Mouse (Mus musculus): ENCODE data around the gene Adprm. TPM values are rescaled to one million over a fixed set of nuclear protein-coding genes. Genes with fewer than 3 reads are reported as not detected.

Gene Adprm
- polyA plus RNA-seq, 1 experiment: 30.6 TPM

GRCm38 (mm10) chr11:67020948-67021347, 31.4 kb downstream of the Adprm start:
- H3K9me3 ChIP-seq (replicated peaks; ENCODE audit: control insufficient read depth, insufficient read depth, low read length, poor library complexity, severe bottlenecking): no peaks in the 10 kb centered on the region
- no peaks in the 10 kb centered on the region for H3K36me3 ChIP-seq (ENCODE audit: control insufficient read depth, insufficient read depth, low read length, poor library complexity, severe bottlenecking)
- no peaks in the 10 kb centered on the region for H3K27me3 ChIP-seq (ENCODE audit: control insufficient read depth, insufficient read depth, low read length, poor library complexity, severe bottlenecking)
- H3K4me1 ChIP-seq (ENCODE audit: control insufficient read depth, insufficient read depth, low read length): peaks cover 4% of the 10 kb centered on the region
- TF ChIP-seq EP300 (IDR thresholded peaks at IDR 0.05; ENCODE audit: insufficient read depth, low read depth, low read length) (no peak), CTCF (IDR thresholded peaks at IDR 0.05; ENCODE audit: low read depth, low read length) (peak; percentile 62)
- H3K4me3 ChIP-seq (ENCODE audit: low read depth, low read length): no peak overlapping the region
- H3K27ac ChIP-seq (ENCODE audit: insufficient read depth, low read length): peak overlapping the region; percentile 82
- peak overlapping the region; percentile 28 for H3K9ac ChIP-seq (ENCODE audit: low read depth, poor library complexity, severe bottlenecking)

DNA sequence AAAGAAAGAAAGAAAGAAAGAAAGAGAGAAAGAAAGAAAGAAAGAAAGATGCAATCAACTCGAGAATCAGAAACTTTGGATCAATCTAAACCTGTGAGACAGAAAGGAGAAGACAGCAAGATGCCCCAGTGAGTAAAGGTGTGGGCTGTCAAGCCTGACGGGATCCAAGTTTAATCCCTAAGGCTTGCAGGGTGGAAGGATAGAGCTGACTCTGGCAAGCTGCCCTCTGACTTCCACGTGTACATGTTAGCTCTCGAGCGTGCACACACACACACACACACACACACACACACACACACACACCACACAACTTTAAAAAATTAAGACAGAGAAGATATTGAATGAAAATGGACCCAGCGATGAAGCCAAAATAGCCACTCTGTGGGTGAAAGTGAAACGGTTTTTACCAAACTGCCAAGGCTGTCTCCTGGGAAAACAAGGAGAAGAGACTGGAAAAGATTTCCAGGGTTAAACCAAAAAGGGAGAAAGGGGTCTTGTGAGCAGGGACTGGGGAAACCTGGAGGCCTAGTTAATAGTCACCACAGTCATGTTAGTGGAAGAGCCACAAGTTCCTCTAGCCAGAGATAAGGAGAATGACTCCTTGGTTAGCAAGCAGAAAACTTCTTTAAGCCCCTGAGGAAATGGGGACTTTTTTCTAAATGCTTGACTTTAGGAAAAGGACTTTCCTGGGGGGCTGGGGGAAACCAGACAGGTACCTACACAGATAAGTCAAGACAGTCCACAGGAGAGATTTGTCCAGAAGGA, 32.5 kb downstream of the Adprm start:
- Histone ChIP-seq H3K9ac (ENCODE audit: low read depth, poor library complexity, severe bottlenecking) (peak overlapping the region; percentile 28), H3K4me1 (ENCODE audit: control insufficient read depth, insufficient read depth, low read length) (peaks cover 4% of the 10 kb centered on the region), H3K36me3 (ENCODE audit: control insufficient read depth, insufficient read depth, low read length, poor library complexity, severe bottlenecking) (no peaks in the 10 kb centered on the region), H3K27me3 (ENCODE audit: control insufficient read depth, insufficient read depth, low read length, poor library complexity, severe bottlenecking) (no peaks in the 10 kb centered on the region), H3K27ac (ENCODE audit: insufficient read depth, low read length) (peak overlapping the region; percentile 82), H3K4me3 (ENCODE audit: low read depth, low read length) (no peak overlapping the region), H3K9me3 (replicated peaks; ENCODE audit: control insufficient read depth, insufficient read depth, low read length, poor library complexity, severe bottlenecking) (no peaks in the 10 kb centered on the region)
- TF ChIP-seq EP300 (IDR thresholded peaks at IDR 0.05; ENCODE audit: insufficient read depth, low read depth, low read length) (no peak), CTCF (IDR thresholded peaks at IDR 0.05; ENCODE audit: low read depth, low read length) (no peak), POLR2A (IDR thresholded peaks at IDR 0.05; ENCODE audit: insufficient read depth, low read length) (no peak)

- Histone ChIP-seq H3K9me3 (replicated peaks; ENCODE audit: control insufficient read depth, insufficient read depth, low read length, poor library complexity, severe bottlenecking) (no peaks in the 10 kb centered on the region), H3K36me3 (ENCODE audit: control insufficient read depth, insufficient read depth, low read length, poor library complexity, severe bottlenecking) (no peaks in the 10 kb centered on the region), H3K27ac (ENCODE audit: insufficient read depth, low read length) (peak overlapping the region; percentile 97), H3K4me1 (ENCODE audit: control insufficient read depth, insufficient read depth, low read length) (peaks cover 6% of the 10 kb centered on the region), H3K4me3 (ENCODE audit: low read depth, low read length) (peak overlapping the region; percentile 52), H3K9ac (ENCODE audit: low read depth, poor library complexity, severe bottlenecking) (peak overlapping the region; percentile 54), H3K27me3 (ENCODE audit: control insufficient read depth, insufficient read depth, low read length, poor library complexity, severe bottlenecking) (no peaks in the 10 kb centered on the region)
- no peak for TF ChIP-seq CTCF (IDR thresholded peaks at IDR 0.05; ENCODE audit: low read depth, low read length)
- TF ChIP-seq EP300 (IDR thresholded peaks at IDR 0.05; ENCODE audit: insufficient read depth, low read depth, low read length): peak; percentile 96
- TF ChIP-seq POLR2A (IDR thresholded peaks at IDR 0.05; ENCODE audit: insufficient read depth, low read length): no peak
Observed at GRCm38 (mm10) chr11:67017801-67018591, 34.4 kb downstream of the Adprm start.

- no peaks in the 10 kb centered on the region for H3K27me3 ChIP-seq (ENCODE audit: control insufficient read depth, insufficient read depth, low read length, poor library complexity, severe bottlenecking)
- peak overlapping the region; percentile 98 for H3K27ac ChIP-seq (ENCODE audit: insufficient read depth, low read length)
- H3K4me3 ChIP-seq (ENCODE audit: low read depth, low read length): peak overlapping the region; percentile 27; the same call in 1 of the 2 replicates
- no peaks in the 10 kb centered on the region for H3K36me3 ChIP-seq (ENCODE audit: control insufficient read depth, insufficient read depth, low read length, poor library complexity, severe bottlenecking)
- peak overlapping the region; percentile 66 for H3K9ac ChIP-seq (ENCODE audit: low read depth, poor library complexity, severe bottlenecking)
- H3K4me1 ChIP-seq (ENCODE audit: control insufficient read depth, insufficient read depth, low read length): peaks cover 6% of the 10 kb centered on the region
- H3K9me3 ChIP-seq (replicated peaks; ENCODE audit: control insufficient read depth, insufficient read depth, low read length, poor library complexity, severe bottlenecking): no peaks in the 10 kb centered on the region
- TF ChIP-seq CTCF (IDR thresholded peaks at IDR 0.05; ENCODE audit: low read depth, low read length) (no peak), EP300 (IDR thresholded peaks at IDR 0.05; ENCODE audit: insufficient read depth, low read depth, low read length) (peak; percentile 99)
Observed at GRCm38 (mm10) chr11:67011635-67012034, 40.8 kb downstream of the Adprm start.

- 0 out of 2 replicates have a peak, but pooled peaks have one; percentile 8 for TF ChIP-seq EP300 (IDR thresholded peaks at IDR 0.05; ENCODE audit: insufficient read depth, low read depth, low read length)
- TF ChIP-seq CTCF (IDR thresholded peaks at IDR 0.05; ENCODE audit: low read depth, low read length): no peak
- H3K4me3 ChIP-seq (ENCODE audit: low read depth, low read length): no peak overlapping the region
- H3K27ac ChIP-seq (ENCODE audit: insufficient read depth, low read length): peak overlapping the region; percentile 97
Observed at GRCm38 (mm10) chr11:67010430-67010829, 42.0 kb downstream of the Adprm start.

DNA sequence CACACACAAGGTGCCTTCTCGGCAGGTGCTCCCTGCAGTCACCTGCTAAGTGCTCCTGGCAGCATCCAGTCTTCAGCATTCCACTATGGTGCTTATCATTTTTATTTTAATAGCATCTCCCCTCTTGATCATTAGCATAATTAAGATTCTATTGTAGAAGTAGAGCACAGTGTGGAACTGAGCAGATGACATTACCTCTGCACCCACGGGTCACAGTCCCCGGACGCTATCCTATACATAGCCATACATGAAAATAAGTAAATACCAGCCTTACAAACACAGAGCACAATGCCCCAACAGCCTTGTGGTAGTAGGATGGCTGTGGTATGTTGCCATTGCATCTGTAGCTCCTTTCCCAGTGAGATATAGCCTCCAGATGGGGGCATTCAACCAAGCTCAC, 43.9 kb downstream of the Adprm start:
- Histone ChIP-seq H3K4me1 (ENCODE audit: control insufficient read depth, insufficient read depth, low read length) (peaks cover 2% of the 10 kb centered on the region), H3K4me3 (ENCODE audit: low read depth, low read length) (no peak overlapping the region), H3K9ac (ENCODE audit: low read depth, poor library complexity, severe bottlenecking) (0 out of 2 replicates have a peak overlapping the region, but pooled peaks have one; percentile 15), H3K36me3 (ENCODE audit: control insufficient read depth, insufficient read depth, low read length, poor library complexity, severe bottlenecking) (no peaks in the 10 kb centered on the region), H3K9me3 (replicated peaks; ENCODE audit: control insufficient read depth, insufficient read depth, low read length, poor library complexity, severe bottlenecking) (peaks cover 9% of the 10 kb centered on the region), H3K27me3 (ENCODE audit: control insufficient read depth, insufficient read depth, low read length, poor library complexity, severe bottlenecking) (no peaks in the 10 kb centered on the region), H3K27ac (ENCODE audit: insufficient read depth, low read length) (peak overlapping the region; percentile 34; the same call in 1 of the 2 replicates)
- TF ChIP-seq CTCF (IDR thresholded peaks at IDR 0.05; ENCODE audit: low read depth, low read length) (no peak), EP300 (IDR thresholded peaks at IDR 0.05; ENCODE audit: insufficient read depth, low read depth, low read length) (no peak), POLR2A (IDR thresholded peaks at IDR 0.05; ENCODE audit: insufficient read depth, low read length) (no peak)

More at GRCm38 (mm10) chr11:67010430-67010829, 42.0 kb downstream of the Adprm start:
- peaks cover 9% of the 10 kb centered on the region for H3K9me3 ChIP-seq (replicated peaks; ENCODE audit: control insufficient read depth, insufficient read depth, low read length, poor library complexity, severe bottlenecking)
- peaks cover 5% of the 10 kb centered on the region for H3K4me1 ChIP-seq (ENCODE audit: control insufficient read depth, insufficient read depth, low read length)
- H3K9ac ChIP-seq (ENCODE audit: low read depth, poor library complexity, severe bottlenecking): peak overlapping the region; percentile 80
- H3K36me3 ChIP-seq (ENCODE audit: control insufficient read depth, insufficient read depth, low read length, poor library complexity, severe bottlenecking): no peaks in the 10 kb centered on the region
- H3K27me3 ChIP-seq (ENCODE audit: control insufficient read depth, insufficient read depth, low read length, poor library complexity, severe bottlenecking): no peaks in the 10 kb centered on the region

Measured in ES-Bruce4 (cell line).